Comparison of ENCODE assay signal across 8 mouse cellular contexts in genomic region chr19:31082662-31083429, GRCm38 (mm10). TPM values are rescaled to one million over a fixed set of nuclear protein-coding genes. Genes with fewer than 3 reads are reported as not detected.
A peak's percentile ranks its signal among the peaks of the same experiment; 100 is the strongest.
DNase-seq lines count a peak whose midpoint lies in the region; ATAC-seq and TF ChIP-seq lines count a peak whose summit lies in the region.

Cstf2t (plus strand) TSS chr19:31082837.

- TF ChIP-seq CTCF in layer of hippocampus, adult 2 months (conservative IDR thresholded peaks at IDR 0.05), result no peak
- TF ChIP-seq CTCF in lung, embryonic 14.5 days (IDR thresholded peaks at IDR 0.05; ENCODE audit: low read depth), result no peak
- TF ChIP-seq CTCF in olfactory bulb, adult 2 months (IDR thresholded peaks at IDR 0.05; ENCODE audit: insufficient read depth, low read depth, low read length), result no peak
- no peak for TF ChIP-seq CTCF in thymus, adult 2 months (IDR thresholded peaks at IDR 0.05; ENCODE audit: borderline replicate concordance, control insufficient read depth, extremely low read depth, insufficient read depth, low read length, poor library complexity)

- TF ChIP-seq POLR2A in olfactory bulb, adult 2 months (IDR thresholded peaks at IDR 0.05; ENCODE audit: insufficient read depth, low read depth, low read length), result peak; percentile 56
- peak; percentile 71 for TF ChIP-seq POLR2A in thymus, adult 2 months (IDR thresholded peaks at IDR 0.05; ENCODE audit: control insufficient read depth, extremely low read depth, insufficient read depth, low read length, poor library complexity)

- peak within 1 kb of the TSS; percentile 69 for H3K4me2 ChIP-seq in forebrain, embryonic 16.5 days (ENCODE audit: low read length)
- H3K4me2 ChIP-seq in lung, embryonic 14.5 days, result peak within 1 kb of the TSS; percentile 87

- H3K4me3 ChIP-seq in forebrain, embryonic 16.5 days (replicated peaks; ENCODE audit: low read length), result peak within 1 kb of the TSS; percentile 80
- H3K4me3 ChIP-seq in layer of hippocampus, adult 2 months, result peak within 1 kb of the TSS; percentile 77
- peak within 1 kb of the TSS; percentile 76 for H3K4me3 ChIP-seq in lung, embryonic 14.5 days (ENCODE audit: low read depth, low read length)
- H3K4me3 ChIP-seq in olfactory bulb, adult 2 months (ENCODE audit: insufficient read depth, low read depth, low read length), result peak within 1 kb of the TSS; percentile 79
- peak within 1 kb of the TSS; percentile 67 for H3K4me3 ChIP-seq in thymus, adult 2 months (ENCODE audit: control insufficient read depth, insufficient read depth, low read length)

- 2% methylated on average over 56 of the region's 56 CpGs for WGBS in forebrain, embryonic 16.5 days
- WGBS in lung, embryonic 14.5 days, result 2% methylated on average over 56 of the region's 56 CpGs
- 2% methylated on average over 56 of the region's 56 CpGs for WGBS in olfactory bulb, adult 2 months
- WGBS in thymus, adult 2 months, result 4% methylated on average over 56 of the region's 56 CpGs

- ATAC-seq in forebrain, embryonic 16.5 days, result peak; percentile 99
- peak; percentile 100 for ATAC-seq in lung, embryonic 14.5 days (ENCODE audit: insufficient read depth)

- H3K27me3 ChIP-seq in forebrain, embryonic 16.5 days (replicated peaks; ENCODE audit: control insufficient read depth, insufficient read depth, low read length), result no peaks in the 10 kb centered on the region
- H3K27me3 ChIP-seq in lung, embryonic 14.5 days (ENCODE audit: insufficient read depth, low read length), result no peaks in the 10 kb centered on the region
- H3K27me3 ChIP-seq in thymus, adult 2 months (ENCODE audit: control insufficient read depth, insufficient read depth, low read length), result no peaks in the 10 kb centered on the region

- intact Hi-C loops in heart, postnatal 36 days (cut with DNase I), result loop anchor here (10.0 kb wide), 2 partner anchors 238 to 672 kb away; no protein-coding TSS in a partner anchor

- peaks cover 22% of the 10 kb centered on the region for H3K36me3 ChIP-seq in forebrain, embryonic 16.5 days (ENCODE audit: control insufficient read depth, insufficient read depth)
- peaks cover 28% of the 10 kb centered on the region for H3K36me3 ChIP-seq in lung, embryonic 14.5 days (ENCODE audit: insufficient read depth)
- no peaks in the 10 kb centered on the region for H3K36me3 ChIP-seq in thymus, adult 2 months (ENCODE audit: control insufficient read depth, insufficient read depth, low read length)

- peak within 1 kb of the TSS; percentile 81 for H3K27ac ChIP-seq in forebrain, embryonic 16.5 days (ENCODE audit: low read length)
- peak within 1 kb of the TSS; percentile 95 for H3K27ac ChIP-seq in layer of hippocampus, adult 2 months
- peak within 1 kb of the TSS; percentile 79 for H3K27ac ChIP-seq in lung, embryonic 14.5 days (ENCODE audit: low read depth)
- H3K27ac ChIP-seq in olfactory bulb, adult 2 months (ENCODE audit: insufficient read depth, low read depth, low read length), result peak within 1 kb of the TSS; percentile 65
- H3K27ac ChIP-seq in thymus, adult 2 months (ENCODE audit: control insufficient read depth, insufficient read depth, low read length), result peak within 1 kb of the TSS; percentile 50; the same call in 1 of the 2 replicates

- H3K9ac ChIP-seq in forebrain, embryonic 16.5 days (replicated peaks; ENCODE audit: low read depth, low read length), result peak within 1 kb of the TSS; percentile 72
- H3K9ac ChIP-seq in lung, embryonic 14.5 days, result peak within 1 kb of the TSS; percentile 75

- DNase-seq in ES-CJ7 (ENCODE audit: low read depth, low spot score), result peak; percentile 99
- peak; percentile 99 to 100 for DNase-seq in cerebellum, adult 18-20 months
- peak; percentile 98 to 99 for DNase-seq in heart, postnatal 36 days
- DNase-seq in layer of hippocampus, adult 2 months (ENCODE audit: low spot score in 2 of 2), result peak; percentile 99 to 100
- peak; percentile 99 for DNase-seq in lung, embryonic 14.5 days
- peak; percentile 99 for DNase-seq in thymus, adult 2 months

- H3K4me1 ChIP-seq in forebrain, embryonic 16.5 days (replicated peaks; ENCODE audit: control insufficient read depth, insufficient read depth, low read length), result peaks cover 20% of the 10 kb centered on the region
- H3K4me1 ChIP-seq in lung, embryonic 14.5 days (ENCODE audit: insufficient read depth), result peaks cover 7% of the 10 kb centered on the region; the same call in 1 of the 2 replicates
- H3K4me1 ChIP-seq in olfactory bulb, adult 2 months (ENCODE audit: control insufficient read depth, insufficient read depth, low read length), result peaks cover 13% of the 10 kb centered on the region
- H3K4me1 ChIP-seq in thymus, adult 2 months (replicated peaks; ENCODE audit: control insufficient read depth, insufficient read depth, low read length), result peaks cover 18% of the 10 kb centered on the region

- H3K9me3 ChIP-seq in forebrain, embryonic 16.5 days (ENCODE audit: control insufficient read depth, low read length), result 0 out of 2 replicates have a peak, but pooled peaks cover 2% of the 10 kb centered on the region
- peaks cover 13% of the 10 kb centered on the region; the same call in 1 of the 2 replicates for H3K9me3 ChIP-seq in lung, embryonic 14.5 days (ENCODE audit: low read depth, low read length)

RNA-seq across cellular contexts. Expression of gene Cstf2t, which starts in this region (rescaled TPM):
- polyA plus RNA-seq in forebrain, embryonic 16.5 days (2015; fragmentation: Nextera tagmentation; extraction: Ambion mirVana), result 78.2 and 86.1 TPM in 2 replicates
- total RNA-seq in heart, postnatal 36 days (2021), result 10 to 100 TPM; 24.4 to 25.0 TPM
- 10 to 100 TPM; 76.5 to 80.4 TPM for total RNA-seq in layer of hippocampus, adult 2 months (2021)
- polyA plus RNA-seq in lung, embryonic 14.5 days (2014; fragmentation: Nextera tagmentation; extraction: Ambion mirVana), result 36.1 and 38.0 TPM in 2 replicates
- not detected in 2 replicates for polyA plus RNA-seq in olfactory bulb, adult 2 months (2012; ENCODE audit: insufficient read depth, insufficient read length, low replicate concordance, missing spikeins)
- polyA plus RNA-seq in thymus, adult 2 months (2012; rRNA removed), result 17.6 and 18.6 TPM in 2 replicates

Comparison
In these comparisons a context has a peak if more than half of its experiments do, and no peak if none do; other contexts are left out.
1. Peak in every context shown above with its lines: DNase-seq, ATAC-seq, H3K4me3 ChIP-seq and H3K27ac ChIP-seq.